Mouse (Mus musculus) liver, adult 2 months (tissue): ENCODE results near the gene Nol3. TPM values are rescaled to one million over a fixed set of nuclear protein-coding genes. Genes with fewer than 3 reads are reported as not detected.

ENCODE experiments used
- DNase-seq: peaks from one replicate; pipeline ENCODE4 v3.0.0-alpha.2; 2011; ENCODE audit warnings: low read depth, low spot score; ENCODE audit errors: extremely low read depth
- H3K27ac ChIP-seq: fragments of 200-500 bp; replicated peaks from 2 replicates; pipeline ENCODE4 v1.5.1; 2012; ENCODE audit warnings: low read depth, mild to moderate bottlenecking, control low read depth, inconsistent platforms, low read length; ENCODE audit not compliant: insufficient read depth
- H3K27me3 ChIP-seq: fragments of 200-500 bp; 2 replicates; pipeline ENCODE4 v1.6.1; 2012; ENCODE audit warnings: mild to moderate bottlenecking, moderate library complexity, low read length, inconsistent platforms; ENCODE audit not compliant: control insufficient read depth, insufficient read depth
- H3K36me3 ChIP-seq: fragments of 200-500 bp; 2 replicates; pipeline ENCODE4 v1.6.1; 2012; ENCODE audit warnings: low read length, inconsistent platforms; ENCODE audit not compliant: control insufficient read depth, insufficient read depth
- H3K4me1 ChIP-seq: fragments of 200-500 bp; 2 replicates; pipeline ENCODE4 v1.6.1; 2011; ENCODE audit warnings: low read length; ENCODE audit not compliant: control insufficient read depth, insufficient read depth
- H3K4me3 ChIP-seq: fragments of 200-500 bp; 2 replicates; pipeline ENCODE4 v1.5.1; 2011; ENCODE audit warnings: low read depth, mild to moderate bottlenecking, control low read depth, low read length, moderate library complexity; ENCODE audit not compliant: insufficient read depth
- H3K79me2 ChIP-seq: fragments of 200-500 bp; 2 replicates; pipeline ENCODE4 v1.6.1; 2012; ENCODE audit warnings: inconsistent platforms, mild to moderate bottlenecking, low read length, moderate library complexity; ENCODE audit not compliant: control insufficient read depth, insufficient read depth
- H3K9ac ChIP-seq: fragments of 200-500 bp; 2 replicates; pipeline ENCODE4 v1.6.1; 2012; ENCODE audit warnings: low read depth, mild to moderate bottlenecking, control low read depth, inconsistent platforms, low read length
- CTCF ChIP-seq: fragments of 200-500 bp; IDR thresholded peaks from 2 replicates; pipeline ENCODE4 v1.5.1; 2011; ENCODE audit warnings: low read depth, low read length, control low read depth
- POLR2A ChIP-seq: fragments of 200-500 bp; IDR thresholded peaks from 2 replicates; pipeline ENCODE4 v1.6.1; 2011; ENCODE audit warnings: low read length, control low read depth; ENCODE audit not compliant: insufficient read depth; ENCODE audit errors: extremely low read depth
- WGBS: fragments of 180-500 bp; shearing (Covaris S2); methylation state at CpG from one replicate; pipeline ENCODE4 v1.1.7; 2018; 5-methylcytosine and 5-hydroxymethylcytosine counted together
- polyA plus RNA-seq: library from polyadenylated mRNA; depleted of rRNA; stranded (reverse); fragments of >200 nt; gene quantifications from 2 replicates; pipeline ENCODE4 v1.2.3, GENCODE M21; 2012
- total RNA-seq: library from RNA; depleted of rRNA; stranded (reverse); fragments of >200 nt; gene quantifications from 2 replicates; pipeline ENCODE4 v1.2.3, GENCODE M21; 2014

The Nol3 gene
- total and polyA plus RNA-seq, 2 experiments: 0.37 to 0.43 TPM

- no peak for TF ChIP-seq POLR2A
- no peak for TF ChIP-seq CTCF
- Histone ChIP-seq H3K4me3 (no peak overlapping the region), H3K36me3 (peaks cover 19% of the 10 kb centered on the region), H3K4me1 (peaks cover 12% of the 10 kb centered on the region), H3K27ac (no peak overlapping the region), H3K79me2 (peaks cover 2% of the 10 kb centered on the region), H3K9ac (no peak overlapping the region), H3K27me3 (no peaks in the 10 kb centered on the region)
- DNase-seq: no peak
- WGBS: 79% methylated on average over 8 of the region's 8 CpGs
Measured at GRCm38 (mm10) chr8:105303396-105303795, 27.5 kb downstream of the Nol3 start.

- TF ChIP-seq CTCF (no peak), POLR2A (no peak)
- DNase-seq: no peak
- Histone ChIP-seq H3K27ac (no peak overlapping the region), H3K79me2 (no peaks in the 10 kb centered on the region; the same call in 1 of the 2 replicates), H3K9ac (no peak overlapping the region), H3K36me3 (peaks cover 19% of the 10 kb centered on the region), H3K27me3 (no peaks in the 10 kb centered on the region), H3K4me3 (no peak overlapping the region), H3K4me1 (peaks cover 7% of the 10 kb centered on the region)
- 77% methylated on average over 9 of the region's 9 CpGs for WGBS
Measured at GRCm38 (mm10) chr8:105303874-105304273, 27.9 kb downstream of the Nol3 start.

GRCm38 (mm10) chr8:105304325-105305210 lies 28.6 kb downstream of the Nol3 start:
- Histone ChIP-seq H3K9ac (no peak overlapping the region), H3K79me2 (no peaks in the 10 kb centered on the region), H3K4me1 (peaks cover 5% of the 10 kb centered on the region), H3K4me3 (no peak overlapping the region), H3K36me3 (peaks cover 17% of the 10 kb centered on the region), H3K27ac (no peak overlapping the region), H3K27me3 (no peaks in the 10 kb centered on the region)
- no peak for DNase-seq
- 49% methylated on average over 9 of the region's 9 CpGs for WGBS
- TF ChIP-seq POLR2A: no peak
- TF ChIP-seq CTCF: no peak

GRCm38 (mm10) chr8:105305211-105306145 lies 29.5 kb downstream of the Nol3 start, which contains the start of gene Elmo3:
Elmo3 (plus strand) TSS chr8:105305601.
- H3K4me1 ChIP-seq: peaks cover 5% of the 10 kb centered on the region
- no peaks in the 10 kb centered on the region for H3K27me3 ChIP-seq
- H3K27ac ChIP-seq: peak within 1 kb of the TSS; percentile 90
- TF ChIP-seq CTCF (no peak), POLR2A (peak; percentile 81)
- WGBS: 7% methylated on average over 30 of the region's 30 CpGs
- peaks cover 17% of the 10 kb centered on the region for H3K36me3 ChIP-seq
- DNase-seq: peak; percentile 74
- H3K9ac ChIP-seq: peak within 1 kb of the TSS; percentile 88
- H3K79me2 ChIP-seq: no peaks in the 10 kb centered on the region
- peak within 1 kb of the TSS; percentile 85 for H3K4me3 ChIP-seq

- 37% methylated on average over 5 of the region's 5 CpGs for WGBS
- Histone ChIP-seq H3K4me1 (peaks cover 5% of the 10 kb centered on the region), H3K27ac (no peak overlapping the region), H3K4me3 (peak overlapping the region; percentile 85; the same call in 1 of the 2 replicates), H3K79me2 (no peaks in the 10 kb centered on the region), H3K36me3 (peaks cover 16% of the 10 kb centered on the region), H3K27me3 (no peaks in the 10 kb centered on the region), H3K9ac (peak overlapping the region; percentile 88)
- TF ChIP-seq POLR2A: no peak
- DNase-seq: no peak
Measured at GRCm38 (mm10) chr8:105306146-105306691, 30.3 kb downstream of the Nol3 start.
